Mouse (Mus musculus): ENCODE results near the gene Nhlrc4.

Gene Nhlrc4

GRCm38 (mm10) chr17:25958771-25959494 is 14.2 kb upstream of the Nhlrc4 start:
- no peak for DNase-seq (ENCODE audit: low spot score)

GRCm38 (mm10) chr17:25957586-25958051 is 12.9 kb upstream of the Nhlrc4 start:
- no peak for DNase-seq (ENCODE audit: low spot score)

DNA sequence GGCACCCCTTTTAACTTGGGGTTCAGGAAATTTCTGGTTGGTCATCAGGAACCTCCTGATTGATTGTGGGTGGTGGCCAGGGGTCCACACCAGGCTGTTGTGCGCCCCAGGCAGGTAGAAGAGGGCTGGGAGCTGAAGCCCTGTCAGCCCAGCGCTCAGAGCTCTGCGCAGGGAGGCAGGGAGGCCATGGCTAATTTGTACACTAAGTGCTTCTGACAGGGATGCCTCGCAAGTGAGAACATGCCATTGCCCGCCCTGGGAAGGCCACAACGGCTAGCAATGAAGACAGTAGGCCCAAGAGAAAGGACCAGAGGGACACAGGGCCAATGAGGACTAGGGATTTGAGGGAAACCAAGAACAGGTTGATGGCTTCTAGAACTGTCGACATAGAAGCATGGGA is 11.9 kb upstream of the Nhlrc4 start:
- no peak for DNase-seq (ENCODE audit: low spot score)

DNA sequence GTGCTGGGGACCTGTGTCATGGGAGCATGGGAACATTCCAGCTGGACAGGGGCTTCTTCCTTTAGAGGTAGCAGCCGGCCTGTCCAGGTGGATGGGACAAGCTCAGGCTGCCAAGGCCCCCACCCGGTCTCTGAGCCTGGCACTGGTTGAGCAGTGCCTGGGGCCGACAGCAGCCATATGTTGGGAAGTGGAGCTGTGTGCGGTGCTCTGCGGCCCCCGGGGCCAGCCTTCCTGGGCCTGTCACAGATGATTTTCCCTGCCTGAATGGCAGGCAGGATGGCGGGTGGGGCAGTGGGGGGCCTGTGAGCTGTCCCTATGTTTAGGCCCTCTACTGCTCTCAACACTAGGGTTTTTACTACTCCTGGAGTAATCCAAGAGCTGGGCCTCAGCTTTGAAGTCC is 11.4 kb upstream of the Nhlrc4 start:
- no peak for DNase-seq (ENCODE audit: low spot score)

DNA sequence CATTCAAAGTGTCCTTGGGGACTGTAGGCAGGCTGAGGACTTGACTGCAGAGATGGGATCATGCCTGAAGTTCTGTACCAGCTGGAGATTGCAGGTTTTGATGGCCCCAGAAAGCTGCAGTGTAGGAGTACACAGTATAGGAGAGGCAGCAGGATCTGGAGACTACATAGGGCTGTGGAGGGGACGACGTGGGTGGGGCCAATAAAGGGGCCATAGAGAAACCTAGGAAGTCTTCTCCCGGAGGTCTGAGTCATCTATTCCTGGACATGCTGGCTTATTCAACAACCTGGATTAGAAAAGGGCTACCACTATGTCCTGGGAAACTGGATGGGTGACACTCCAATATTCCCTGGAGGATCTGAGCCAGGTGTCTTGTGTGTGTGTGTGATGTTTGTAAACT is 11.0 kb upstream of the Nhlrc4 start:
- DNase-seq (ENCODE audit: low spot score), result no peak

GRCm38 (mm10) chr17:25954671-25955070 is 9.9 kb upstream of the Nhlrc4 start:
- no peak for DNase-seq (ENCODE audit: low spot score)

GRCm38 (mm10) chr17:25953161-25953560 is 8.4 kb upstream of the Nhlrc4 start:
- DNase-seq (ENCODE audit: low spot score), result no peak

DNA sequence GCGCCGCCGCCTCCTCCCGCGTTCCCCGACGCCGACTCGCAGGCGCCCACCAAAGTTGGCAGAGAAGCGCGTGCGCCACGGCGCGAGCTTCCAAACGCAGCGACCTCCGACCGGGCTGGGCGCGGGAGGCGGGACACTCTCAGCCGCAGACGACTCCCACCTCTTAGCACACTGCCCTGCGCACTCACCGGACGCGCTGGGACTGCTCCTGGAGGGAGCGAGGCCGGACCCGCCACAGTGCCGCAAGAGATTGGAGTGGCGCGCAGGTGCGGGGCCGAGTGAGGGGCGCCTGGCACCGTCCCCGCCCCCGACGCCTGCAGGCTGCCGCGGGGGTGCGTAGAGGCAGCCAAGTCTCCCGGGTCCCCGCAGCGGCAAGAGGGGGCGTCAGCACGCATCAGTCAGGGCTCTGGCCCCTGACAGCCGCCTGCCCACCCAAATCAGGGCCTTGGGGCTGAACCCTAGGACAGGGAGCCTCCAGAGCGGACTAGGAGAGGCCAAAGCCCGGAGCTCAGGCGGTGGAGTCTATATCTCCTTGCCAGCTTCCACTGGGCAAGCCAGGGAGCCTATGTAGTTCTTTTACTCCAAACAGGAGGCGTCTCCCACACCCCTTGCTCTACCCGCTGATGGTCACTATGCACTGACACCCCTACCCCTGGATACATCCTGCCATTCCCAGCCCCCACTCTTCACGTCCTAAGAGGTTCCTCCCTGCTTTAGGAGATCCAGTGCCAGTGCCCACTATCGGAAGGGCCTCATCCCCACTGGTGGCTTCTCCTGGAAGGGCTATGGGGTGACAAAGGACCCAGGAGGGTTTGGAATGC is 7.3 kb upstream of the Nhlrc4 start, which contains the start of gene A930017K11Rik:
Gene A930017K11Rik, minus strand, starts transcription at position 763 of the 821 bp plus-strand sequence.
- DNase-seq (ENCODE audit: low spot score), result peak; percentile 18

DNA sequence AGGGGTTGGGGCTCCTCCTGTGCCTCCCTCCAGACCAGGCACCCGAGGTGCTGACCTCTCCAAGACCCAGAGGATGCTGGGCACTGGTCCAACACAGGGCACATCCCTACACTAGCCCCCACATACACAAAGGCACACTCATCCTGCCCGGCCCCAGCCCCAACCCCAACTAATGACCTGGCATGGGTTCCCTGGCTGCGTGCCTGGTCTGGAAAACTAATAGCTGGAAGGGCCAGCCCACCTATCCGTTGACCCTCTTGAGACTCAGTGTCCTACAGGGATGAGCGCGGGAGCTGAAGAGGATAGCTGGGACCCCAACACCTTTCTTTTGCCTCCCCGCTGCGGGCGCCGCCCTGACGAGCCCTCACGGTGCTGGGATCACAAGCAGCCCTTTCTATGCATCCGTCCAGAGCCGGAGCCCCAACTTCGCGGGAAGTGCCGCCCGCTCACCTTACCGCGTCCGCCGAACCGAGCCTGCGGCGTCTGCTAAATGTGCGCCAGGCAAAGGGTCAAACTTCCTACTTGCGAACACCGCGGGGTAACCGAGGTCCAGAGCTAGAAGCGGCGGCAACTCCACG is 6.6 kb upstream of the Nhlrc4 start:
- no peak for DNase-seq (ENCODE audit: low spot score)

DNA sequence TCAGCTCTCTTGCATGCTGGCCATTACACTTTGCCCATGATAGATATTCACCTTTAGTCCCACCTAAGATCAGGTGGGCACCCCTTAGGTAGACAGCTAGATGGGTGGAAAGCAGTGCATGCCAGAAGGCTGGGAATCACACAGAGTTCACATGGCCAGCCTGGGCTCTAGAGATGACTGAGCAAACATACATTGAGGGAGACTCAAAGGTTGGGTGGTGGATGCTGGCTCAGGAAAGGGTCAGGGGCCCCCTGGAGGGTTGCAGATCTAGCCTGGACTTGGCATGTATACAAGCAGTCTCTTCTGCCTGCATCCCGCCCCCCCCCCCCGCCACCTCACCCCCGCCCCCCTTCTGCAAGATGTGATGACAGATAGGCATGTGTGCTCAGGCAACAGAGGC is 5.9 kb upstream of the Nhlrc4 start:
- DNase-seq (ENCODE audit: low spot score), result no peak

- no peak for DNase-seq (ENCODE audit: low spot score)
Observed at GRCm38 (mm10) chr17:25949981-25950380, 5.2 kb upstream of the Nhlrc4 start.

DNA sequence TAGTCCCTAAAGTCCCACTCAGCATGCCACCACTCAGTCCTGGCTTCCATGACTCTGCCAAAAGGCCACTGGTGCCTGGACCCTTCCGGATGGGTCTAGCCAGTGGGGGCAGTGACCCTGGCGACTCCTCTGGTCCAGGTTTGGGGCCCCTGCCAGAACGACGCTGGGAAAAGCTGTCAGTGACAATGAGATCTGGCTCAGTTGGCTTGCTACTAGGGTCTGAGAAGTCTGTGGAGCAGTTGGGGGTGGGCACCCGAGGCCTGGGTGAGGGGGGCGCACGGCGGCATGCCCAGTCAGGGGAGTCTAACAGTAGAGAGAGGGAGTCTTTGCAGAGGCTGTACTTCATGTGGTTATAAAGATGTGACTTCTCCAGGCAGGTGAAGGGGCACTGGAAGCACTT is 3.3 kb upstream of the Nhlrc4 start:
- DNase-seq (ENCODE audit: low spot score), result no peak

DNA sequence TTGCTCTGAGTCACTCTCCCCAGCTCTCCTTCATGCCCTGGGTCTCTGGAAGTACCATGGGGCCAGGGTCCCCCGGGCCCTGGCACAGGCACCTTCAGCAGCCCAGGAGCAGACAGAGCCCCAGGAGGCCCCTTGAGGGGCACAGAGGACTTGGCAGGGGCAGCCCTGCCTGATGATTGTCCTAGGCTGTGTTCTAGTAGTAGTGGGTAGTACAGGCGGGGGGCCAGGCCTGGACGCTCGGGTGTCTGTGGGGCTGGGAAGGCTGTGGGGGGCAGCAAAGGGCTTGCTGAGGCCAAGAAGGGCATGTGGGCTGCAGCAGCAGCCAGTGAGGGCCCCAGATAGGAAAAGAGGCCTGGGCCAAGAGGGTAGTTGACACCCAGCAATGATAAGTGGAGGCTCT is 2.8 kb upstream of the Nhlrc4 start:
- no peak for DNase-seq (ENCODE audit: low spot score)

- DNase-seq (ENCODE audit: low spot score), result no peak
Observed at GRCm38 (mm10) chr17:25946891-25947290, 2.1 kb upstream of the Nhlrc4 start.

DNA sequence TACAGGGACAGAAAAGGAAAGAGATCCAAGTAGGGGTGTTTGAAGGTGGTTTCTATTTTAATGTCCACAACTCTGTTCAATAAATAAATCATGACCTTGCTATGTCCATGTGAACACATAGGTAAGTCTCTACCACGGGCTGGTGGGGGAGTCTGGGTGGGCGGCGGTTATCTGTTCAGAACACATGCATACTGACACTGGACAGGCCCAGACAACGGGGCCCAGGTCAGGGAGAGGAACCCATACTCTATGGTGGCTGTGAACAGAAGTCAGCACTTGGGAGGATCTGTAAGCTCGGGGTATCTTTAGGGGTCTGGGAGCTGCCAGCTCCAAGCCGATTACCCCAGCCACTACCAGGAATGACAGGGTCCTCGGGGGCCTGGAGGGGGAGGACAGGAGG is 1.6 kb upstream of the Nhlrc4 start:
- DNase-seq (ENCODE audit: low spot score), result no peak

GRCm38 (mm10) chr17:25945517-25946155 is 875 bp upstream of the Nhlrc4 start:
- DNase-seq (ENCODE audit: low spot score), result no peak

- no peak for DNase-seq (ENCODE audit: low spot score)
Observed at GRCm38 (mm10) chr17:25943769-25944168, 992 bp downstream of the Nhlrc4 start.

DNA sequence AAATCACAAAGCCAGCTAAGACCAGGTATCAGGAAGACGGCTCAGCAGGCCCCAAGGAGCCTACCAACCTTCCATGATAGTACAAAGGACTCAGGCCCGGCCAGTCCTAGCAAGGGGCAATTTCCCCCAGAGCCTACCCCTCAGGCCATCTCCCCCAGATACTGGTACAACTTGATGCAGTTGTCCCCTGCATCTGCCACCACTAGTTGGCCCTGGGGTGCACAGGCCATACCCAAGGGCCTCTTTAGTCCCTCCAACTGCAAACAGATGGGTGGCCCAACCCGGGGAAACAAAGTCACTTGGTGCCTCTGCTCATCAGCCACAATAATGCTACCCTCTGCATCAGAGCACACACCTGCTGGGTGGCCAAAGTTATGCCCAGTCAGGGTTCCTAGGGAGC is 1.5 kb downstream of the Nhlrc4 start:
- DNase-seq (ENCODE audit: low spot score), result no peak

GRCm38 (mm10) chr17:25942597-25943151 is 2.1 kb downstream of the Nhlrc4 start:
- DNase-seq (ENCODE audit: low spot score), result peak; percentile 41

- DNase-seq (ENCODE audit: low spot score), result peak; percentile 74
Observed at GRCm38 (mm10) chr17:25941511-25942241, 3.1 kb downstream of the Nhlrc4 start.

- DNase-seq (ENCODE audit: low spot score), result no peak
Observed at GRCm38 (mm10) chr17:25934526-25934925, 10.2 kb downstream of the Nhlrc4 start.
